Mouse (Mus musculus) heart, embryonic 12.5 days (tissue): ENCODE results near the gene Hist1h3f. TPM values are rescaled to one million over a fixed set of nuclear protein-coding genes. Genes with fewer than 3 reads are reported as not detected.
"Not testable (repeated sequence)": the region's sequence is repeated elsewhere in the genome, so short reads cannot be mapped to it uniquely, and the experiment has no call there.

Experiments used
- ATAC-seq: fragments of 200-750 bp; cut with Nextera tagmentation; 2 replicates; pipeline ENCODE4 v1.8.0; 2017; ENCODE audit warnings: moderate TSS enrichment, moderate library complexity; ENCODE audit not compliant: insufficient number of reproducible peaks, low FRiP score
- H3K27ac ChIP-seq: fragments of 300-500 bp; sonication (generic); 2 replicates; pipeline ENCODE4 v1.5.1; 2016; ENCODE audit warnings: mild to moderate bottlenecking, moderate library complexity; ENCODE audit not compliant: poor library complexity, severe bottlenecking
- H3K27me3 ChIP-seq: fragments of 300-500 bp; sonication (generic); replicated peaks from 2 replicates; pipeline ENCODE4 v1.6.1; 2016; ENCODE audit warnings: mild to moderate bottlenecking, moderate library complexity
- H3K36me3 ChIP-seq: fragments of 300-500 bp; sonication (generic); 2 replicates; pipeline ENCODE4 v1.6.1; 2016; ENCODE audit warnings: mild to moderate bottlenecking, moderate library complexity
- H3K4me1 ChIP-seq: fragments of 300-500 bp; sonication (generic); replicated peaks from 2 replicates; pipeline ENCODE4 v1.6.1; 2016; ENCODE audit warnings: mild to moderate bottlenecking
- H3K4me2 ChIP-seq: fragments of 300-500 bp; sonication (generic); 2 replicates; pipeline ENCODE4 v1.6.1; 2016; ENCODE audit warnings: mild to moderate bottlenecking, moderate library complexity
- H3K4me3 ChIP-seq: fragments of 300-500 bp; sonication (generic); 2 replicates; pipeline ENCODE4 v1.5.1; 2016; ENCODE audit warnings: mild to moderate bottlenecking
- H3K9ac ChIP-seq: fragments of 300-500 bp; sonication (generic); 2 replicates; pipeline ENCODE4 v1.6.1; 2016; ENCODE audit warnings: mild to moderate bottlenecking, moderate library complexity
- H3K9me3 ChIP-seq: fragments of 300-500 bp; sonication (generic); replicated peaks from 2 replicates; pipeline ENCODE4 v1.6.1; 2016; ENCODE audit warnings: mild to moderate bottlenecking, moderate library complexity
- WGBS: fragments of 180-500 bp; shearing (Covaris S2); methylation state at CpG from one replicate; pipeline ENCODE4 v1.1.7; 2016; 5-methylcytosine and 5-hydroxymethylcytosine counted together
- polyA plus RNA-seq: library from polyadenylated mRNA; unstranded; fragments of >200 nt; fragmentation: Nextera tagmentation; extraction: Ambion mirVana; gene quantifications from 2 replicates; pipeline ENCODE4 v1.2.1, GENCODE M21; 2016

The Hist1h3f gene
- polyA plus RNA-seq, 1 experiment from 2014 or later, result 0.32 TPM

DNA sequence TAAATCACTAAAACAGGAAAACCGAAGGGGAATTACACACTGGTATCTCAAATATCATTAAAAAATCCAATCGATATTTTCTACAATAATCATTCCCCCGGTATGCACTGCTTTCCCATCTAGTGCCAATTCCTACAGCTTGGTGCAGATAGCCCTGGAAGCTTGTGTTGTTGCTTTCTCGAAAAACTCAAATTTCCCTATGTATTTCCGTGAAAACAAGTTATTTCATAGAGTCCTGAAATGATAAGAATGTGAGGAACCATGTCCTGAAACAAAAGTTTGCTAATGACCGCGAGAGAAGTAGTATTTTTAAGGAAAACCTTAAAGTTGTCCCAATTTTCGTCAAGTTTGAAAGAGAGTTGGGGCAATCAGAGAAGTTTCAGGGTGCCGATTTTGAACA is 10.5 kb downstream of the Hist1h3f start:
- Histone ChIP-seq H3K9ac (peak overlapping the region; percentile 98), H3K4me3 (peak overlapping the region; percentile 71), H3K9me3 (no peaks in the 10 kb centered on the region), H3K27me3 (no peaks in the 10 kb centered on the region), H3K36me3 (no peaks in the 10 kb centered on the region), H3K4me2 (peak overlapping the region; percentile 100), H3K4me1 (peaks cover 9% of the 10 kb centered on the region), H3K27ac (peak overlapping the region; percentile 99)
- WGBS, result 25% methylated on average over 9 of the region's 9 CpGs
- ATAC-seq, result no peak

GRCm38 (mm10) chr13:23554925-23555838 is 11.3 kb downstream of the Hist1h3f start:
- Histone ChIP-seq H3K27me3 (no peaks in the 10 kb centered on the region), H3K4me2 (peak overlapping the region; percentile 100), H3K4me3 (peak overlapping the region; percentile 71), H3K9me3 (no peaks in the 10 kb centered on the region), H3K9ac (peak overlapping the region; percentile 98), H3K4me1 (peaks cover 9% of the 10 kb centered on the region), H3K36me3 (no peaks in the 10 kb centered on the region), H3K27ac (peak overlapping the region; percentile 99)
- WGBS, result under 1% methylated on average over 54 of the region's 54 CpGs
- ATAC-seq, result peak; percentile 86

DNA sequence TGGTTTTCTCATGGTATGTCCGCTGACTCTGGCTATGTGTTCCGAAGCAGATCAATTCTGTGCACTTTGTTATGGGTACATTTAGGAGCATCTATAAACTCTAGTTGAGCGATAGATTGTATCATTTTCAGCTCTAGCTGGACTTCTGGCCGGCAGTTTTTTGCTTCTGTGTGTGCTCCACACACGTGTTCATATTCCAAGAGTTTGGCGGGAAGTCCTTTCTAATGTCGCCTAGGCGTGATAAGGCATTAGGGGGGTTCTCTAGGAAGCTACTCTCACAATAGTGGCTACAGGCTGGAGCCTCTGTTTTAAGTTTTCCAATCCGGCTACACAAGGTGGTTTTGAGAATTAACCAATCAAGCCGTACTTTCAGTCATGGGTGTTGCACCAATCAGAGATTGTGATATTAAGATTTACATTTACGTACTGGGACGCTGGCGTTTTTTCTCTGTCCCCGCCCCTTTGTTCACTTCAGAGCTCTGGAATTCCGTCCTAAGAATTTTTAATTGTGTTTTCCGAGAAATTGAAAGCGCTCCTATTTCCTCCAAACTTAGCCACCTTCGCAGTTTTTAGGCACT is 12.1 kb downstream of the Hist1h3f start:
- Histone ChIP-seq H3K4me3 (peak overlapping the region; percentile 71), H3K4me1 (peaks cover 5% of the 10 kb centered on the region; the same call in 1 of the 2 replicates), H3K27me3 (no peaks in the 10 kb centered on the region), H3K36me3 (no peaks in the 10 kb centered on the region), H3K9me3 (no peaks in the 10 kb centered on the region), H3K27ac (peak overlapping the region; percentile 99), H3K9ac (peak overlapping the region; percentile 98), H3K4me2 (peak overlapping the region; percentile 100)
- under 1% methylated on average over 18 of the region's 18 CpGs for WGBS
- ATAC-seq, result peak; percentile 69

GRCm38 (mm10) chr13:23556906-23557305 is 13.1 kb downstream of the Hist1h3f start:
- peak overlapping the region; percentile 43; the same call in 1 of the 2 replicates for H3K27ac ChIP-seq
- no peaks in the 10 kb centered on the region for H3K27me3 ChIP-seq
- WGBS, result 71% methylated on average over 3 of the region's 3 CpGs
- no peak overlapping the region for H3K9ac ChIP-seq
- H3K9me3 ChIP-seq, result no peaks in the 10 kb centered on the region
- no peaks in the 10 kb centered on the region for H3K36me3 ChIP-seq
- H3K4me3 ChIP-seq, result no peak overlapping the region
- H3K4me2 ChIP-seq, result peak overlapping the region; percentile 34; the same call in 1 of the 2 replicates
- H3K4me1 ChIP-seq, result peaks cover 5% of the 10 kb centered on the region; the same call in 1 of the 2 replicates
- no peak for ATAC-seq

- Histone ChIP-seq H3K4me2 (peak overlapping the region; percentile 40), H3K27ac (peak overlapping the region; percentile 38; the same call in 1 of the 2 replicates)
- not testable (repeated sequence) for H3K4me3 ChIP-seq, H3K36me3 ChIP-seq, H3K9me3 ChIP-seq, H3K4me1 ChIP-seq, H3K9ac ChIP-seq, H3K27me3 ChIP-seq, ATAC-seq
- WGBS, result 38% methylated on average over 2 of the region's 2 CpGs
Measured at GRCm38 (mm10) chr13:23560699-23561098, 16.8 kb downstream of the Hist1h3f start.

GRCm38 (mm10) chr13:23561531-23561882 is 17.7 kb downstream of the Hist1h3f start:
- H3K36me3 ChIP-seq, H3K4me1 ChIP-seq, ATAC-seq, H3K27me3 ChIP-seq, H3K9me3 ChIP-seq: not testable (repeated sequence)
- Histone ChIP-seq H3K4me3 (peak overlapping the region; percentile 52), H3K4me2 (peak overlapping the region; percentile 78), H3K9ac (peak overlapping the region; percentile 73), H3K27ac (peak overlapping the region; percentile 98)
- 0% methylated on average over 2 of the region's 5 CpGs for WGBS

- under 1% methylated on average over 67 of the region's 67 CpGs for WGBS
- H3K4me3 ChIP-seq, result peak within 1 kb of the TSS; percentile 52
- H3K27me3 ChIP-seq, H3K36me3 ChIP-seq, H3K4me1 ChIP-seq, H3K9me3 ChIP-seq: not testable (repeated sequence)
- peak within 1 kb of the TSS; percentile 98 for H3K27ac ChIP-seq
- H3K4me2 ChIP-seq, result peak within 1 kb of the TSS; percentile 78
- peak; percentile 93 for ATAC-seq
- H3K9ac ChIP-seq, result peak within 1 kb of the TSS; percentile 73
Measured at GRCm38 (mm10) chr13:23561883-23562659, 18.2 kb downstream of the Hist1h3f start, which contains the start of gene Hist1h3e. TSS of gene Hist1h3e (minus strand) at chr13:23562369.

DNA sequence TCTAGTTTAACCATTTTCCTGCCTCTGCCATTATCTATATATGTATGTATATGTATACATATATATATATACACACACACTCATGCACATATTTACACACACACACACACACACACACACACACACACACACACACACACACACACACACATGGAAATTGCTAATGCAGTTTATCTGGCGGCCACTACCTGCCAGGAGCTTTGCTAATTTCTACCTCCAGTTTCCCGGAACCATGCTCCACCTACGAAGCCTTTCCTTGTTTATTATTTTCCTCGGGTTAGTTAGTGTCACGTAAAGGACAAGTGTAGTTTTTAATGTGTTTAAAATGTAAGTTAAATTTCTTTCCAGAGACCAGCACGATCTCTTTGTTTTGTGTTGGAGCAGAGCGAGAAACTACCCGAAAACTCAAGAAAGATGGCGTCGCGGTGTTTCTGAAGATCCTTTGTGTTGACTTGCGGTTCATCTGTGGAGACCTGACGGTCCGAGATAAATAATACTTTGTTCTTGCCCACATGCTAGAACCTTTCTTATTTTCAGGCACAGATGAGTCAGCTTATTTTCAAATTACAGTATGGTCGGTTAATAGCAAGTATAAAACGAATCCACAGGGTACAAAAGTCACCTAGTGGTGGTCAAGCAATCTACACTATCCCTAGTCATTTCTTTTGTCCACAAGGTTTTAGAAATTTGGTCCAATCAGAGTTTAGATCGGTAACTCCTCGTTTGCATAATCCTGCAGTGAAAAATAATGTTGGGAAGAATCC is 19.0 kb downstream of the Hist1h3f start:
- Histone ChIP-seq H3K9ac (peak overlapping the region; percentile 62; the same call in 1 of the 2 replicates), H3K27ac (peak overlapping the region; percentile 98), H3K9me3 (no peaks in the 10 kb centered on the region), H3K4me2 (peak overlapping the region; percentile 78), H3K36me3 (no peaks in the 10 kb centered on the region), H3K27me3 (no peaks in the 10 kb centered on the region), H3K4me3 (peak overlapping the region; percentile 52), H3K4me1 (no peaks in the 10 kb centered on the region)
- 6% methylated on average over 18 of the region's 18 CpGs for WGBS
- ATAC-seq, result peak; percentile 56

DNA sequence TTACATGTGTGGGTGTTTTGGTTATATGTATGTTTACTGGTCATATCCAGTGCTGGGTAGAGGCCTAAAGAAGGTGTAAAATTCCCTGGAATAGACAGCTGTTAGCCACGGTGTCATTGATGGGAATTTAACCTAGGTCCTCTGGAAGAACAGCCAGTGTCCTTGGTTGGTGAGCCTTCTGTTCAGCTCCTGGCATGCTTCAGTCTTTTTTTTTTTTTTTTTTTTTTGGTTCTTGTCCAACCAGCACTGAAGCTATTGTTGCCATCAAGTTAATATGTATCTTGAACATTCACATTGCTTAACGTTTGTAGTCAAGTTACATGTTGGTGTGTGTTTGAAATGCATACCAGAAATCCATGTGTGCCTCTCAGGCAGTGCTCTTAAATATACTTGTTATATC is 20.6 kb downstream of the Hist1h3f start:
- H3K27ac ChIP-seq, result no peak overlapping the region
- H3K36me3 ChIP-seq, result no peaks in the 10 kb centered on the region
- no peaks in the 10 kb centered on the region for H3K4me1 ChIP-seq
- 91% methylated on average over 2 of the region's 2 CpGs for WGBS
- H3K4me2 ChIP-seq, result no peak overlapping the region
- no peaks in the 10 kb centered on the region for H3K27me3 ChIP-seq
- H3K4me3 ChIP-seq, result no peak overlapping the region
- H3K9ac ChIP-seq, result no peak overlapping the region
- no peaks in the 10 kb centered on the region for H3K9me3 ChIP-seq
- ATAC-seq, result no peak

DNA sequence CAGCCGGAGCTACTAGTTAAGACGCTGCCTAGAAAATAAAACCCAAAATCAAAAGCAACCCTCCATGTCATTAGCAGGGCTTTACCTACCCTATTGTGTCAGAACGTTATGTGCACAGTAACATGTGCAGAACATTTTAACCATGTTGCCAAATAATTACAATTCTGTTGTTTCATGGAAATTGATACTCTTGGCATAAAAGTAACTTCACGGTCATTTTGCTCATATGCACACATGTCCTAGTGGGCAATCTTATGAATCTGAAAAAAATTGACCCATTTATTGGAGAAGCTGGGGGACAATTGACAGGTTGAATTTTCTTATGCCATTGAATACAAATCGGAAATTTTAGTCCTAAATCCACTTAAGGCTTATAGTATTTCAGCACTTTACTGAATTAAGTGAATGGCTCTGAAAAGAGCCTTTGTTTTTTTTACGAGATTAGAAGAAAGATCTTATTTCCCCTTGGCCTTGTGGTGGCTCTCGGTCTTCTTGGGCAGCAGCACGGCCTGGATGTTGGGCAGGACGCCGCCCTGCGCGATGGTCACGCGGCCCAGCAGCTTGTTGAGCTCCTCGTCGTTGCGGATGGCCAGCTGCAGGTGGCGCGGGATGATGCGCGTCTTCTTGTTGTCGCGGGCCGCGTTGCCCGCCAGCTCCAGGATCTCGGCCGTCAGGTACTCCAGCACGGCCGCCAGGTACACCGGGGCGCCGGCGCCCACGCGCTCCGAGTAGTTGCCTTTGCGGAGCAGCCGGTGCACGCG is 26.6 kb downstream of the Hist1h3f start:
- peak overlapping the region; percentile 67; the same call in 1 of the 2 replicates for H3K9ac ChIP-seq
- not testable (repeated sequence) for H3K36me3 ChIP-seq, H3K4me1 ChIP-seq, H3K9me3 ChIP-seq, ATAC-seq, H3K27me3 ChIP-seq
- peak overlapping the region; percentile 60 for H3K4me3 ChIP-seq
- WGBS, result 3% methylated on average over 23 of the region's 41 CpGs
- H3K27ac ChIP-seq, result peak overlapping the region; percentile 97
- peak overlapping the region; percentile 70 for H3K4me2 ChIP-seq
